Comparison of ENCODE assay signal across 7 mouse cellular contexts in genomic region chr19:15996901-15997564, GRCm38 (mm10). TPM values are rescaled to one million over a fixed set of nuclear protein-coding genes. Genes with fewer than 3 reads are reported as not detected.
DNase-seq lines count a peak whose midpoint lies in the region; ATAC-seq and TF ChIP-seq lines count a peak whose summit lies in the region.

No protein-coding gene starts in this region.

- H3K4me2 ChIP-seq in stomach, embryonic 16.5 days (ENCODE audit: low read depth, low read length) = peak overlapping the region; percentile 47

- H3K9ac ChIP-seq in stomach, embryonic 16.5 days (ENCODE audit: low read length) = peak overlapping the region; percentile 41

- no peaks in the 10 kb centered on the region for H3K36me3 ChIP-seq in testis, adult 2 months (ENCODE audit: control insufficient read depth, insufficient read depth, low read length)
- no peaks in the 10 kb centered on the region for H3K36me3 ChIP-seq in midbrain, embryonic 10.5 days
- no peaks in the 10 kb centered on the region for H3K36me3 ChIP-seq in stomach, embryonic 16.5 days (ENCODE audit: control insufficient read depth, insufficient read depth, low read length)

- H3K27me3 ChIP-seq in testis, adult 2 months (ENCODE audit: control insufficient read depth, insufficient read depth, low read length) = no peaks in the 10 kb centered on the region
- H3K27me3 ChIP-seq in midbrain, embryonic 10.5 days (ENCODE audit: low read depth, poor library complexity, severe bottlenecking) = no peaks in the 10 kb centered on the region
- no peaks in the 10 kb centered on the region for H3K27me3 ChIP-seq in stomach, embryonic 16.5 days (ENCODE audit: control insufficient read depth, insufficient read depth, low read length)

- ATAC-seq in stomach, embryonic 16.5 days (ENCODE audit: insufficient read depth, low FRiP score) = peak; percentile 58; the same call in 1 of the 2 replicates

- H3K4me1 ChIP-seq in testis, adult 2 months (ENCODE audit: control insufficient read depth, insufficient read depth, low read length) = no peaks in the 10 kb centered on the region
- peaks cover 7% of the 10 kb centered on the region for H3K4me1 ChIP-seq in midbrain, embryonic 10.5 days
- H3K4me1 ChIP-seq in stomach, embryonic 16.5 days (ENCODE audit: control insufficient read depth, insufficient read depth, low read length) = 0 out of 2 replicates have a peak, but pooled peaks cover 4% of the 10 kb centered on the region

- WGBS in midbrain, embryonic 10.5 days = 66% methylated on average over 12 of the region's 12 CpGs
- 37% methylated on average over 12 of the region's 12 CpGs for WGBS in stomach, embryonic 16.5 days

- TF ChIP-seq CTCF in testis, adult 2 months (IDR thresholded peaks at IDR 0.05; ENCODE audit: control insufficient read depth, insufficient read depth, insufficient replicate concordance, low read depth, low read length) = no peak
- no peak for TF ChIP-seq CTCF in layer of hippocampus, adult 2 months (conservative IDR thresholded peaks at IDR 0.05)

- H3K27ac ChIP-seq in testis, adult 2 months (ENCODE audit: control insufficient read depth, insufficient read depth, low read depth, low read length) = peak overlapping the region; percentile 49; the same call in 1 of the 2 replicates
- peak overlapping the region; percentile 86 for H3K27ac ChIP-seq in layer of hippocampus, adult 2 months
- peak overlapping the region; percentile 72 for H3K27ac ChIP-seq in midbrain, embryonic 10.5 days (replicated peaks)
- no peak overlapping the region for H3K27ac ChIP-seq in stomach, embryonic 16.5 days (ENCODE audit: low read length)

- no peaks in the 10 kb centered on the region for H3K9me3 ChIP-seq in midbrain, embryonic 10.5 days (replicated peaks)
- no peaks in the 10 kb centered on the region for H3K9me3 ChIP-seq in stomach, embryonic 16.5 days (replicated peaks; ENCODE audit: control insufficient read depth, low read length)

- TF ChIP-seq POLR2A in testis, adult 2 months (IDR thresholded peaks at IDR 0.05; ENCODE audit: control insufficient read depth, low read depth, low read length) = 0 out of 2 replicates have a peak, but pooled peaks have one; percentile 27

- peak overlapping the region; percentile 4; the same call in 1 of the 2 replicates for H3K4me3 ChIP-seq in testis, adult 2 months (ENCODE audit: control insufficient read depth, low read depth, low read length)
- peak overlapping the region; percentile 37 for H3K4me3 ChIP-seq in layer of hippocampus, adult 2 months
- H3K4me3 ChIP-seq in midbrain, embryonic 10.5 days = no peak overlapping the region
- H3K4me3 ChIP-seq in stomach, embryonic 16.5 days (replicated peaks; ENCODE audit: low read length) = peak overlapping the region; percentile 18

- DNase-seq in testis, postnatal 14 days (ENCODE audit: low spot score) = no peak
- DNase-seq in cerebellum, postnatal 36 days = peak; percentile 82 to 84
- peak; percentile 79 to 81 for DNase-seq in layer of hippocampus, adult 2 months (ENCODE audit: low spot score in 2 of 2)
- DNase-seq in midbrain, embryonic 10.5 days (ENCODE audit: low spot score) = peak; percentile 15
- no peak for DNase-seq in thymus, postnatal 36 days

RNA-seq across cellular contexts. Expression of gene Cep78, which starts 12.2 kb away (rescaled TPM):
- polyA plus RNA-seq in testis, adult 2 months (2012; rRNA removed) = 4.9 and 5.1 TPM in 2 replicates
- 10 to 100 TPM; 11.0 to 12.7 TPM for total RNA-seq in layer of hippocampus, adult 2 months (2021)
- polyA plus RNA-seq in midbrain, embryonic 10.5 days (2016; fragmentation: Nextera tagmentation; extraction: Ambion mirVana) = 53.9 and 59.4 TPM in 2 replicates
- 17.4 and 18.2 TPM in 2 replicates for polyA plus RNA-seq in stomach, embryonic 16.5 days (2015; fragmentation: Nextera tagmentation; extraction: Ambion mirVana)

RNA-seq across cellular contexts. Expression of gene Psat1, which starts 49.9 kb away (rescaled TPM):
- 11.5 and 13.5 TPM in 2 replicates for polyA plus RNA-seq in testis, adult 2 months (2012; rRNA removed)
- 100 to 1,000 TPM; 104 to 107 TPM for total RNA-seq in layer of hippocampus, adult 2 months (2021)
- 102 and 129 TPM in 2 replicates for polyA plus RNA-seq in midbrain, embryonic 10.5 days (2016; fragmentation: Nextera tagmentation; extraction: Ambion mirVana)
- 103 and 106 TPM in 2 replicates for polyA plus RNA-seq in stomach, embryonic 16.5 days (2015; fragmentation: Nextera tagmentation; extraction: Ambion mirVana)

Comparison
In these comparisons a context has a peak if more than half of its experiments do, and no peak if none do; other contexts are left out.
1. DNase-seq: peak in cerebellum, postnatal 36 days (2 of 2), layer of hippocampus, adult 2 months (2 of 2) and midbrain, embryonic 10.5 days (single experiment); none in testis, postnatal 14 days (single experiment) and thymus, postnatal 36 days (0 of 2).